Comparison of ENCODE assay signal across 22 mouse cellular contexts in genomic region chr13:6504817-6505609, GRCm38 (mm10). TPM values are rescaled to one million over a fixed set of nuclear protein-coding genes. Genes with fewer than 3 reads are reported as not detected.
DNase-seq lines count a peak whose midpoint lies in the region; ATAC-seq and TF ChIP-seq lines count a peak whose summit lies in the region.
"Had no signal": no experiment of that assay in that cellular context is flagged by ENCODE, and none has a peak within 500 bp of the region (broad histone marks: within the 10 kb centered on the region; RNA-seq: fewer than 3 reads in every experiment).

No protein-coding gene starts in this region.

- DNase-seq in gastrocnemius, adult 2 months, result peak; percentile 18
- no peak for DNase-seq in gastrocnemius, postnatal 36 days
- DNase-seq in neural tube, embryonic 10.5 days (ENCODE audit: extremely low spot score, low spot score), result no peak
- peak; percentile 96 for DNase-seq in kidney, postnatal 0 days (ENCODE audit: low spot score)
- no peak for DNase-seq in lung, adult 2 months
- DNase-seq in left cerebral cortex, adult 9 months (ENCODE audit: low spot score in 2 of 2), result no peak
- DNase-seq: cerebellum, adult 2 months; forebrain, postnatal 0 days; heart, postnatal 36 days; layer of hippocampus, adult 9-11 months; left cerebral cortex, postnatal 4 days; lung, postnatal 36 days; spleen, adult 18-20 months; thymus, adult 2 months had no signal

- H3K4me3 ChIP-seq in gastrocnemius, adult 2 months, result no peak overlapping the region
- no peak overlapping the region for H3K4me3 ChIP-seq in neural tube, embryonic 14.5 days (ENCODE audit: low read depth, low read length)
- no peak overlapping the region for H3K4me3 ChIP-seq in kidney, postnatal 0 days (replicated peaks; ENCODE audit: low read depth, low read length)
- H3K4me3 ChIP-seq in stomach, embryonic 15.5 days (replicated peaks), result no peak overlapping the region
- H3K4me3 ChIP-seq in lung, adult 2 months (replicated peaks; ENCODE audit: extremely low read depth, low read depth, low read length), result no peak overlapping the region
- H3K4me3 ChIP-seq: erythroblast, embryonic 14.5 days; intestine, embryonic 15.5 days; liver, embryonic 15.5 days; midbrain, embryonic 15.5 days; neural tube, embryonic 12.5 days had no signal

- peak overlapping the region; percentile 41 for H3K27ac ChIP-seq in gastrocnemius, adult 2 months
- H3K27ac ChIP-seq in neural tube, embryonic 14.5 days (ENCODE audit: low read depth, low read length), result no peak overlapping the region
- no peak overlapping the region; the same call in 1 of the 2 replicates for H3K27ac ChIP-seq in kidney, postnatal 0 days
- H3K27ac ChIP-seq in stomach, embryonic 15.5 days, result peak overlapping the region; percentile 1; the same call in 1 of the 2 replicates
- H3K27ac ChIP-seq: intestine, embryonic 15.5 days; liver, embryonic 15.5 days; midbrain, embryonic 15.5 days; neural tube, embryonic 12.5 days had no signal

- no peaks in the 10 kb centered on the region for H3K9me3 ChIP-seq in neural tube, embryonic 14.5 days (ENCODE audit: control insufficient read depth, low read length)
- no peaks in the 10 kb centered on the region for H3K9me3 ChIP-seq in kidney, postnatal 0 days (replicated peaks; ENCODE audit: low read length)
- no peaks in the 10 kb centered on the region for H3K9me3 ChIP-seq in stomach, embryonic 15.5 days
- H3K9me3 ChIP-seq: G1E; intestine, embryonic 15.5 days; liver, embryonic 15.5 days; midbrain, embryonic 15.5 days; neural tube, embryonic 12.5 days had no signal

- H3K27me3 ChIP-seq in neural tube, embryonic 14.5 days (ENCODE audit: control insufficient read depth, insufficient read depth, low read length), result no peaks in the 10 kb centered on the region
- H3K27me3 ChIP-seq in kidney, postnatal 0 days (ENCODE audit: insufficient read depth, low read length), result no peaks in the 10 kb centered on the region
- H3K27me3 ChIP-seq in stomach, embryonic 15.5 days (replicated peaks), result no peaks in the 10 kb centered on the region
- H3K27me3 ChIP-seq: intestine, embryonic 15.5 days; liver, embryonic 15.5 days; midbrain, embryonic 15.5 days; neural tube, embryonic 12.5 days had no signal

- 41% methylated on average over 12 of the region's 12 CpGs for WGBS in neural tube, embryonic 14.5 days
- 30% methylated on average over 12 of the region's 12 CpGs for WGBS in kidney, postnatal 0 days
- WGBS in stomach, embryonic 15.5 days, result 50% methylated on average over 12 of the region's 12 CpGs
- 66% methylated on average over 12 of the region's 12 CpGs for WGBS in lung, adult 2 months

- TF ChIP-seq POLR2A in lung, adult 2 months (IDR thresholded peaks at IDR 0.05; ENCODE audit: borderline replicate concordance, extremely low read depth, low read depth, low read length), result no peak

- intact Hi-C loops in gastrocnemius, adult 2 months (cut with DNase I), result no loop called here
- intact Hi-C loops in gastrocnemius, postnatal 36 days (cut with DNase I), result no loop called here

- H3K4me2 ChIP-seq in neural tube, embryonic 14.5 days (ENCODE audit: low read depth, low read length), result no peak overlapping the region
- no peak overlapping the region for H3K4me2 ChIP-seq in kidney, postnatal 0 days (ENCODE audit: low read length)
- no peak overlapping the region for H3K4me2 ChIP-seq in stomach, embryonic 15.5 days
- H3K4me2 ChIP-seq: intestine, embryonic 15.5 days; liver, embryonic 15.5 days; midbrain, embryonic 15.5 days; neural tube, embryonic 12.5 days had no signal

- H3K9ac ChIP-seq in neural tube, embryonic 14.5 days (replicated peaks; ENCODE audit: low read depth, low read length), result no peak overlapping the region
- no peak overlapping the region for H3K9ac ChIP-seq in kidney, postnatal 0 days (ENCODE audit: low read depth, low read length)
- no peak overlapping the region for H3K9ac ChIP-seq in stomach, embryonic 15.5 days
- H3K9ac ChIP-seq: forebrain, postnatal 0 days; intestine, embryonic 15.5 days; liver, embryonic 15.5 days; midbrain, embryonic 15.5 days; neural tube, embryonic 12.5 days had no signal

- no peaks in the 10 kb centered on the region for H3K4me1 ChIP-seq in neural tube, embryonic 14.5 days (ENCODE audit: control insufficient read depth, insufficient read depth, low read length)
- H3K4me1 ChIP-seq in kidney, postnatal 0 days (replicated peaks; ENCODE audit: insufficient read depth, low read length), result no peaks in the 10 kb centered on the region
- 0 out of 2 replicates have a peak, but pooled peaks cover 3% of the 10 kb centered on the region for H3K4me1 ChIP-seq in stomach, embryonic 15.5 days
- H3K4me1 ChIP-seq in lung, adult 2 months (ENCODE audit: control insufficient read depth, insufficient read depth, low read length), result no peaks in the 10 kb centered on the region
- H3K4me1 ChIP-seq: intestine, embryonic 15.5 days; liver, embryonic 15.5 days; midbrain, embryonic 15.5 days had no signal

- no peak for TF ChIP-seq CTCF in gastrocnemius, adult 2 months (IDR thresholded peaks at IDR 0.05)
- no peak for TF ChIP-seq CTCF in kidney, postnatal 0 days (IDR thresholded peaks at IDR 0.05; ENCODE audit: low read depth)
- no peak for TF ChIP-seq CTCF in lung, adult 2 months (IDR thresholded peaks at IDR 0.05; ENCODE audit: insufficient read depth, low read length)

- ATAC-seq in neural tube, embryonic 14.5 days (ENCODE audit: low read depth), result peak; percentile 71; the same call in 1 of the 2 replicates
- ATAC-seq in kidney, postnatal 0 days (replicated peaks; ENCODE audit: low FRiP score, low read depth), result peak; percentile 83
- peak; percentile 66; the same call in 1 of the 2 replicates for ATAC-seq in stomach, embryonic 15.5 days (ENCODE audit: insufficient read depth, low FRiP score, low read depth)
- ATAC-seq: forebrain, postnatal 0 days; intestine, embryonic 15.5 days; midbrain, embryonic 15.5 days had no signal

- H3K36me3 ChIP-seq in neural tube, embryonic 14.5 days (ENCODE audit: control insufficient read depth, insufficient read depth, low read length), result no peaks in the 10 kb centered on the region
- no peaks in the 10 kb centered on the region for H3K36me3 ChIP-seq in kidney, postnatal 0 days (ENCODE audit: insufficient read depth, low read length)
- H3K36me3 ChIP-seq in stomach, embryonic 15.5 days, result no peaks in the 10 kb centered on the region
- H3K36me3 ChIP-seq: G1E; intestine, embryonic 15.5 days; liver, embryonic 15.5 days; midbrain, embryonic 15.5 days; neural tube, embryonic 12.5 days had no signal

RNA-seq across cellular contexts. Expression of gene Pitrm1, which starts 42.9 kb away (rescaled TPM):
- 10 to 100 TPM; 34.3 to 39.0 TPM for total RNA-seq in gastrocnemius, adult 2 months (2021)
- total RNA-seq in gastrocnemius, postnatal 36 days (2021), result 10 to 100 TPM; 32.6 to 33.3 TPM
- polyA plus RNA-seq in neural tube, embryonic 14.5 days (2014; fragmentation: Nextera tagmentation; extraction: Ambion mirVana), result 51.2 and 57.7 TPM in 2 replicates
- 60.1 and 60.5 TPM in 2 replicates for polyA plus RNA-seq in kidney, postnatal 0 days (2015; fragmentation: Nextera tagmentation; extraction: Ambion mirVana)
- 70.4 and 75.0 TPM in 2 replicates for polyA plus RNA-seq in stomach, embryonic 15.5 days (2015; fragmentation: Nextera tagmentation; extraction: Ambion mirVana)
- 16.7 and 24.6 TPM in 2 replicates for polyA plus RNA-seq in lung, adult 2 months (2012; rRNA removed)

Comparison
In these comparisons a context has a peak if more than half of its experiments do, and no peak if none do; other contexts are left out.
1. DNase-seq: peak in gastrocnemius, adult 2 months (single experiment) and kidney, postnatal 0 days (single experiment); none in gastrocnemius, postnatal 36 days (0 of 2), neural tube, embryonic 10.5 days (single experiment), lung, adult 2 months (single experiment) and left cerebral cortex, adult 9 months (0 of 2).
2. H3K27ac ChIP-seq: peak in gastrocnemius, adult 2 months (single experiment) and stomach, embryonic 15.5 days (single experiment); none in neural tube, embryonic 14.5 days (single experiment) and kidney, postnatal 0 days (single experiment).
3. Peak in every context shown above with its lines, with median percentiles within 50 percentile points of each other: ATAC-seq.